In the genomic region with DNA sequence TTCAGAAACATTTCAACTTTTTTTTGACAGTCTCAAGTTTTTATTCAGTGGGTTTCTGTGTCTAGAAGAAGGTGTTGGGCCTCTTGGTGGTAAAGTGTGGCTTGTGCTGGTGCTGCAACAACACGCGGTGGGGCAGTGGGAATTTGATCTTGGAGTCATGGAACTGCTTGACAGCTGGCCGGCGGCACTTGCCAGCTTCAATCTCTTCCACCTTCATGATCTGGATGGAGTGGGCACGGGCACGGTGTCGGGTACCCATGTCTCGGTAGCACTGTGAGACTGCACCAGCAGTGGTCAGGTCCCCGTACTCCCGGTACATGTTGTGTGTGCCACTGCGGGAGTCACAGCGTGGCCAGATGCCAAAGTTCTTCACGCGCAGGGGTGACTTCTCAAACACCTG, we compare ENCODE assay signal across 20 mouse cellular contexts. TPM values are rescaled to one million over a fixed set of nuclear protein-coding genes. Genes with fewer than 3 reads are reported as not detected.
DNase-seq lines count a peak whose midpoint lies in the region; ATAC-seq and TF ChIP-seq lines count a peak whose summit lies in the region.
"Had no signal": no experiment of that assay in that cellular context is flagged by ENCODE, and none has a peak within 500 bp of the region (broad histone marks: within the 10 kb centered on the region; RNA-seq: fewer than 3 reads in every experiment).

No protein-coding gene starts in this region.

- no peak overlapping the region for H3K9ac ChIP-seq in heart, adult 2 months (ENCODE audit: low read depth, low read length)
- no peak overlapping the region for H3K9ac ChIP-seq in midbrain, postnatal 0 days (replicated peaks; ENCODE audit: low read length, poor library complexity, severe bottlenecking)
- no peak overlapping the region for H3K9ac ChIP-seq in midbrain, embryonic 16.5 days (ENCODE audit: low read depth, low read length)
- H3K9ac ChIP-seq: embryonic facial prominence, embryonic 12.5 days; forebrain, embryonic 15.5 days; heart, embryonic 15.5 days; hindbrain, embryonic 15.5 days had no signal

- no peak for TF ChIP-seq EP300 in heart, adult 2 months (IDR thresholded peaks at IDR 0.05; ENCODE audit: insufficient read depth, low read depth, low read length)

- H3K36me3 ChIP-seq in heart, embryonic 10.5 days, result peaks cover 10% of the 10 kb centered on the region; the same call in 1 of the 2 replicates
- H3K36me3 ChIP-seq in heart, adult 2 months (ENCODE audit: control insufficient read depth, insufficient read depth, low read length), result no peaks in the 10 kb centered on the region
- 0 out of 2 replicates have a peak, but pooled peaks cover 4% of the 10 kb centered on the region for H3K36me3 ChIP-seq in midbrain, postnatal 0 days (ENCODE audit: insufficient read depth, low read length)
- H3K36me3 ChIP-seq in midbrain, embryonic 16.5 days (ENCODE audit: control insufficient read depth, insufficient read depth, low read length), result no peaks in the 10 kb centered on the region
- H3K36me3 ChIP-seq: embryonic facial prominence, embryonic 12.5 days; forebrain, embryonic 15.5 days; hindbrain, embryonic 15.5 days had no signal

- no peak for TF ChIP-seq CTCF in heart, adult 2 months (IDR thresholded peaks at IDR 0.05)
- no peak for TF ChIP-seq CTCF in midbrain, postnatal 0 days (IDR thresholded peaks at IDR 0.05)

- no peak overlapping the region for H3K4me3 ChIP-seq in heart, embryonic 10.5 days
- H3K4me3 ChIP-seq in heart, adult 2 months, result no peak overlapping the region
- H3K4me3 ChIP-seq in midbrain, postnatal 0 days (ENCODE audit: low read depth, low read length), result no peak overlapping the region
- H3K4me3 ChIP-seq in midbrain, embryonic 16.5 days (ENCODE audit: low read depth, low read length), result no peak overlapping the region
- H3K4me3 ChIP-seq: embryonic facial prominence, embryonic 12.5 days; forebrain, embryonic 15.5 days; heart, embryonic 15.5 days; hindbrain, embryonic 15.5 days had no signal

- H3K27me3 ChIP-seq in heart, embryonic 10.5 days (ENCODE audit: insufficient read depth, poor library complexity, severe bottlenecking), result no peaks in the 10 kb centered on the region
- H3K27me3 ChIP-seq in heart, adult 2 months (ENCODE audit: control insufficient read depth, insufficient read depth, low read length), result no peaks in the 10 kb centered on the region
- no peaks in the 10 kb centered on the region for H3K27me3 ChIP-seq in midbrain, postnatal 0 days (ENCODE audit: insufficient read depth, low read length)
- no peaks in the 10 kb centered on the region for H3K27me3 ChIP-seq in midbrain, embryonic 16.5 days (ENCODE audit: control insufficient read depth, insufficient read depth, low read depth, low read length)
- H3K27me3 ChIP-seq: CH12.LX; embryonic facial prominence, embryonic 12.5 days; forebrain, embryonic 15.5 days; heart, embryonic 15.5 days; hindbrain, embryonic 15.5 days; Patski had no signal

- no peak overlapping the region for H3K4me2 ChIP-seq in midbrain, postnatal 0 days (ENCODE audit: low read depth, low read length, poor library complexity, severe bottlenecking)
- H3K4me2 ChIP-seq in midbrain, embryonic 16.5 days (ENCODE audit: low read length), result no peak overlapping the region
- H3K4me2 ChIP-seq: embryonic facial prominence, embryonic 12.5 days; forebrain, embryonic 15.5 days; heart, embryonic 11.5 days; heart, embryonic 15.5 days; hindbrain, embryonic 15.5 days had no signal

- no peak for ATAC-seq in midbrain, postnatal 0 days (ENCODE audit: low FRiP score)
- ATAC-seq in midbrain, embryonic 16.5 days, result no peak
- ATAC-seq: activated CD4-positive, CD25-positive, alpha-beta regulatory T cell, adult 4 months; forebrain, embryonic 15.5 days; Patski had no signal

- H3K9me3 ChIP-seq in heart, embryonic 10.5 days, result no peaks in the 10 kb centered on the region
- H3K9me3 ChIP-seq in midbrain, postnatal 0 days (ENCODE audit: low read length), result no peaks in the 10 kb centered on the region
- H3K9me3 ChIP-seq in midbrain, embryonic 16.5 days (replicated peaks; ENCODE audit: control insufficient read depth, low read length, poor library complexity, severe bottlenecking), result no peaks in the 10 kb centered on the region
- H3K9me3 ChIP-seq: embryonic facial prominence, embryonic 12.5 days; forebrain, embryonic 15.5 days; heart, embryonic 15.5 days; hindbrain, embryonic 15.5 days had no signal

- WGBS in heart, embryonic 10.5 days, result 93% methylated on average over 14 of the region's 14 CpGs
- WGBS in heart, adult 2 months, result 96% methylated on average over 14 of the region's 14 CpGs
- WGBS in midbrain, postnatal 0 days, result 92% methylated on average over 14 of the region's 14 CpGs
- WGBS in midbrain, embryonic 16.5 days, result 93% methylated on average over 14 of the region's 14 CpGs

- DNase-seq in gastrocnemius, adult 18-20 months (ENCODE audit: low spot score), result peak; percentile 10
- no peak for DNase-seq in gastrocnemius, postnatal 36 days
- peak; percentile 63 for DNase-seq in heart, embryonic 10.5 days (ENCODE audit: low spot score)
- no peak for DNase-seq in heart, adult 2 months
- peak; percentile 54 for DNase-seq in midbrain, postnatal 0 days (ENCODE audit: low spot score)
- DNase-seq: adrenal gland, postnatal 14 days; cerebellum, adult 18-20 months; cerebellum, postnatal 25 days; heart, postnatal 14 days; kidney, adult 18-20 months had no signal

- H3K4me1 ChIP-seq in heart, embryonic 10.5 days, result peaks cover 5% of the 10 kb centered on the region
- no peaks in the 10 kb centered on the region for H3K4me1 ChIP-seq in heart, adult 2 months (ENCODE audit: control insufficient read depth, insufficient read depth, low read length)
- H3K4me1 ChIP-seq in midbrain, postnatal 0 days (ENCODE audit: insufficient read depth, low read length), result no peaks in the 10 kb centered on the region
- H3K4me1 ChIP-seq in midbrain, embryonic 16.5 days (ENCODE audit: control insufficient read depth, insufficient read depth, low read length), result no peaks in the 10 kb centered on the region
- H3K4me1 ChIP-seq: embryonic facial prominence, embryonic 12.5 days; forebrain, embryonic 15.5 days; heart, embryonic 15.5 days; hindbrain, embryonic 15.5 days had no signal

- intact Hi-C loops in gastrocnemius, postnatal 36 days (cut with DNase I), result no loop called here
- intact Hi-C loops in heart, adult 2 months (cut with DNase I), result no loop called here

- H3K27ac ChIP-seq in heart, embryonic 10.5 days, result no peak overlapping the region
- H3K27ac ChIP-seq in heart, adult 2 months, result no peak overlapping the region
- no peak overlapping the region for H3K27ac ChIP-seq in midbrain, postnatal 0 days (ENCODE audit: low read depth, low read length)
- H3K27ac ChIP-seq in midbrain, embryonic 16.5 days (ENCODE audit: low read length), result no peak overlapping the region
- H3K27ac ChIP-seq: embryonic facial prominence, embryonic 12.5 days; forebrain, embryonic 15.5 days; heart, embryonic 15.5 days; hindbrain, embryonic 15.5 days had no signal

- TF ChIP-seq POLR2A in heart, adult 2 months (IDR thresholded peaks at IDR 0.05; ENCODE audit: insufficient read depth, low read depth, low read length), result no peak

- no peaks in the 10 kb centered on the region for H3K79me2 ChIP-seq in heart, adult 2 months (replicated peaks; ENCODE audit: control insufficient read depth, insufficient read depth, low read length)

RNA-seq across cellular contexts. Expression of gene Fam228a, which starts 48.9 kb away (rescaled TPM):
- total RNA-seq in gastrocnemius, adult 18-20 months (2021), result under 1 TPM; 0.12 to 0.25 TPM
- not detected for total RNA-seq in gastrocnemius, postnatal 36 days (2021)
- polyA plus RNA-seq in heart, embryonic 10.5 days (2016; fragmentation: Nextera tagmentation; extraction: Ambion mirVana), result 0.31 and 0.35 TPM in 2 replicates
- not detected for total RNA-seq in heart, adult 2 months (2021)
- 0.06 and 0.18 TPM in 2 replicates for polyA plus RNA-seq in heart, adult 2 months (2012; rRNA removed)
- total RNA-seq in midbrain, postnatal 0 days (2014; rRNA removed), result 0.99 and 1.9 TPM in 2 replicates
- polyA plus RNA-seq in midbrain, postnatal 0 days (2015; fragmentation: Nextera tagmentation; extraction: Ambion mirVana), result 0.26 and 0.58 TPM in 2 replicates
- polyA plus RNA-seq in midbrain, embryonic 16.5 days (2015; fragmentation: Nextera tagmentation; extraction: Ambion mirVana), result 0.69 and 1.1 TPM in 2 replicates
- total RNA-seq: CH12.LX; hematopoietic stem cell, adult 5-6 weeks had no signal
- polyA plus RNA-seq: activated CD4-positive, CD25-positive, alpha-beta regulatory T cell, adult 4 months had no signal

Comparison
In these comparisons a context has a peak if more than half of its experiments do, and no peak if none do; other contexts are left out.
1. DNase-seq: peak in gastrocnemius, adult 18-20 months (single experiment), heart, embryonic 10.5 days (single experiment) and midbrain, postnatal 0 days (single experiment); none in gastrocnemius, postnatal 36 days (0 of 2) and heart, adult 2 months (0 of 2).